Mouse (Mus musculus) A20 (cell line): ENCODE results near the gene Gnptg.

ENCODE experiments used
- DNase-seq: peaks from one replicate; pipeline ENCODE4 v3.0.0-alpha.2; 2011; ENCODE audit warnings: low read depth, low spot score

Gnptg gene

DNA sequence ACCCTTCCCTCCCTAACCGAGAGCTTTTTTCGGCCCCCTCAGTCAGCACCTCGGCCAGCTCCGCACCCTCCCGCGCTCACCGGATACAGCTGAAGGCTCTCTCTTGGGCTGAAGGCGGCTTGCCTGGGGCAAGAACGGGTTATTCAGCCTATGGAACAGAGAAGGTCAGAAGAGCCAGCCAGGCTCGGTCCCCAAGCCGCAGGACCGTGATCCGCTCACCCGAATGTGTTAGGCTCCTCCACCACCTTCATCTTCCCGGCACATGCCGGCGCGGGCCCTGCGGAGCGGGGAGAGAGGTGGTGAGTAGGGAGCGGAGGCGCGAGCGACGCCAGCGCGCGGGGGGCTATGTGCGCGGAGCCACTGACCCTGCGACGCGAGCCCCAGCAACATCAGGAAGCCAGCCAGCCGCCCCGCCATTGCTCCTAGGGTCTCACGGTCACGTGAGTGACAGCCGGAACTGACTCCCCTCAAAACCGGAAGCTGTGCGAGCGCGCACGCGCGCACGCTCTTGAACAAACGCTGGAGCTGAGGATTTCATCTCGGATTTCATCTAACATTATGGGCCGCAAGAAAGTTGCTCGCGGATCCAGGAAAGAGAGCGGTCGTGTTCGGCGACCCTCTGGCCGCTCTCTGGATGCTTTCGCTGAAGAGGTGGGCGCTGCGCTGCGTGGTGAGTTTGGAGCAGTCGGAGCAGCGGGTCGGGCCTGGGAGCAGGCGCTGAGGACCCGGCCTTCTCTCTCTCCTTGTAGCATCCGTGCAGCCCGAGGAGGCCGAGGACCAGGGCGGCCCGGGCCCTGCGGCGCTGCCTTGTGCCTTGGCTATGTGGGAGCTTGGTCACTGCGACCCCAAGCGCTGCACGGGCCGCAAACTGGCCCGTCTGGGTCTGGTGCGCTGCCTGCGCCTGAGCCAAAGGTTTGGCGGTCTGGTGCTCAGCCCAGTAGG lies at the start of gene Gnptg, which contains the start of gene Tsr3:
Gnptg (minus strand) TSS at position 430 of the 942 bp plus-strand sequence.
Tsr3 (plus strand) TSS at position 476 of the 942 bp plus-strand sequence.
- DNase-seq, result peak; percentile 92

DNA sequence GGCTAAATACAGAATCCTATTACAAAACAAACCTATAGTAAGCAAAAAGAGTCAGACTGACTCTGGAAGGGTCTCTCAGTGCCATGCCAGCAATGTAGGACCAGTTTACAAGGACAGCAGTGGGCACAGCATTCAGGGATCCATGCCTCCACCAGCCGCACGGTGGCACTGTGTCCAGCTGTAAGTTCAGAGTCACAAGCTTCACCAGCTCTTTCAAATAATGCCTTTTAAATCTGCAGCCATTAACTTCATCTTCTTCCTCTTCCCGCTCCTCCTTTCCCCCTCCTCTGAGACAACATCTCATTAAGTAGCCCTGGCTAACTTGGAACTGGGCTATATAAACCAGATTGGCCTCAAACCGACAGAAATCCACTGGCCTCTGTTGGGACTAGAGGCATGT lies 48.9 kb upstream of the Gnptg start:
- peak; percentile 74 for DNase-seq

DNA sequence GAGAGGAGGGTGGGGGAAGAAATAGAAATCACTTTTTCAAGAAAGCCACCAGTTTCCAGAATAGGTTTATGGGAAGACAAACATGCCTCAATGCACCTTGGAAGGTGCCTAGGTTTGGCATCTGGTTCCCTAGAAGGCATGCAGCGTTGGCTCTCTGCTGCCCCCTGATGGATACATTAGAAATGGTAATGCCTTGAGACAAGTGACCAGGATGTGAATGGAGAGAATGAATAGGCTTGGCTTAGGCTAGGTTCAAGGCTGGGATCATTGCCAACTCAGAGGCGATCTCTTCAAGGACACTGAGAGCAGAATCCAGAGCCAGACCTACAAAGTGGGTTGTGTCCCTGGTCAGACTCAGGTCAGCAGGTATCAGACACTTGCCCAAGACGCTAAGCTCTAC lies 45.1 kb upstream of the Gnptg start:
- DNase-seq, result peak; percentile 75

DNA sequence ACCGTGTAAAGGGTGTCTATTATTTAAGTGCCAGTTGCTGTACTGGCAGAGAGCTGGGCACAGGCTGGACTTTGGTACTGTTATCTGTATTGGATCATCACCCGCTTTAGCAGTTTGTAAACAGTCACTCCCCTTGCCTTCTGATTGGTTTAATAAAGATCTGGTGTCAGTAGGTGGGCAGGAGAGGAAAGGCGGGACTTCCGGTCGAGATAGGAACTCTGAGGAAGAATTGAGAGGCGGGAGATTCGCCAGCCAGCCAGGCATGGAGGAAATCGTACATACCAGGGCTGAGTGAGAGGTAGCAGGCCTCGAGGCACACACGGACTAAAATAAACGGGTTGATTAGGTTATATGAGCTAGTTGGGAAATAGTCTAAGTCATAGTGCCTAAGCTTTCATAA lies 42.2 kb upstream of the Gnptg start:
- DNase-seq, result peak; percentile 92

DNA sequence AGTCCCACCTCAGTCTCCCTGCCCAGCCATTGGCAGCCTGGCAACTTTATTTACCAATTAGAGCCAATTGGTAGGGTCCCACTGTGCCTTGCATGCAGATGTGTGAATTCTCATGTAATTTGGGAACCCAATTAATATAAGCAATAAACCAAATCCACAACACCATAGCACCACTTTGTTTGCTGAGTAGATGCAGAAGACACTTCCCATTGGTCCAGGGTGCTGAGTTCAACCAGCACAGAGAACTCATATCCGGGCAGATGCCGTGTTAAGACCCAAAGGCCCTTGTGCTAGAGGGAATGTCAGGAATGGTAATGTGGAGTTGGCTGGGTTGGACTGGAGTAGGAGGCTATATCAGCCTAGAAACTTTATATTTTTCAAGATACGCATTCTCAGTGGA lies 35.9 kb upstream of the Gnptg start:
- no peak for DNase-seq

DNA sequence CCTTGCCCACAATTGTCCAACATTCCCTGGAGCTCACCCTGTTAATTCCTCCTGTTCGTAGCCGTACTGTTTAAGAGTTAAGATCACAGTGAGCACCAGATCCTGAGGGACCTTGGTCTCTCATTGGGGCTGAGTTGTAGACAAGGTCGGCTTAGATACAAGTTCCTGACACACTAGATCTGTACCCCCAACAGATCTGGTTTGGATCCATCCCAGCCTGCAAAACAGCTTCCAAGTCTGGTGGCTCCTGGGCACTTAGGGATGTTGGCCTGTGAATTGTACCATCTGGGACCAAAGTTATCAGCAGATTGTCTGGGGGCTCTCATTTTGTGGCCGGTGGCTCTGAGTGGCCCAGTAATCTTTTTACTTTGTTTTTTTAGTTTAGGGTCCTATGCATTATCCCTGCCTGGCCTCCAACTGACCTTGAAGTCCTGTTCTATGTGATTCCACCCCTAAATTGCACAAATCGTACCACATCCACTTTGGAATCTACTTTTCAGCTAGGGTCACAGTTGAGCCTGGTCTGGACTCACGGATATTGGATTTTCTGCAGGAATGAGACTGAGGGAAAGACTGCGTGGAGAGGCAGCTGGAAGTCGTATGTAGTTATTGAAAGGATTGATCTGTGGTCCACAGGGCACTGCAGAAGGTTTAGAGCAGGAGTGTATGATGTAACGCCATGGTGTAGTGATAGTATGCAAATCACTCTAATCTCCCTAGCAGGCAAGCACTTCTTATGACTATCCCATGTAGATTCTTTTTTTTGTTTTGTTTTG lies 34.8 kb upstream of the Gnptg start, which contains the start of gene Ube2i:
Ube2i (minus strand) TSS at position 52 of the 776 bp plus-strand sequence.
- DNase-seq, result peak; percentile 44

DNA sequence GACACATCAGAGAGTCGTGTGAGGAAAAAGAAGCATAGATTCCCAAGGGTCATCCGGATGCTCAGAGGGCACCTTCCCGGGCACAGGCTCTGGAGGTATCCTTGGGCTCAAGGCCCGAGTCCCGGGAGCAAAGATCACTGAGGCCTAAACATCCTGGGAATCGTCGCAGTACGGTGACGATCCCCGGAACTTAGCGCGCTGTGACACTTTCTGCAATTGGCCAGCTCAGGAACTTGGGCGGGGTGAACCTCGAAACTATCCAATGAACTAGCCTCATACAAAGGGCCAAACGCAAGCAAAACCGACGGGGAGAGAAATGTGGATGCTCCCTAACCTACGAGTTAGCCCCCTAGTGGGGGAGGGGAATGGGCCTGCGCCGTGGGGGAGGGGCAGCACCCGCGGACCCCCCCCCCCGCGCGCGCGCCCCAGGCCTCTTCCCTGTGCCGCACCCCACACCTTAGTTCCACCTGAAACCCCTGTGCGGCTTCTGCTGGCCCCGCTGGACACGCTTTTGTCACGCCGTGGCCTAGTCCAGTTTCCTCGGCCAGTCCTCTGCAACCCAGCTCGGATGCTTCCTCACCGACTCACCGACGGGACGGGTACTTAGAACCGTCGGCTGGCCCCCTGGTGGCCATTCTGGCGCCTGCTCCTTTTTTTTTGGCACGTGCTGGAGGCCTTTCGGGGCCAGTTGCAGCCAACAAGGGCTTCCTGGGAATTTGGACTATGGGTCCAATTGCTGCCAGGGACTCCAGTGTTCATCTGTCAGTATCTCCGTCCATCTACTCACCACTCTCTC lies 34.0 kb upstream of the Gnptg start:
- peak; percentile 100 for DNase-seq

DNA sequence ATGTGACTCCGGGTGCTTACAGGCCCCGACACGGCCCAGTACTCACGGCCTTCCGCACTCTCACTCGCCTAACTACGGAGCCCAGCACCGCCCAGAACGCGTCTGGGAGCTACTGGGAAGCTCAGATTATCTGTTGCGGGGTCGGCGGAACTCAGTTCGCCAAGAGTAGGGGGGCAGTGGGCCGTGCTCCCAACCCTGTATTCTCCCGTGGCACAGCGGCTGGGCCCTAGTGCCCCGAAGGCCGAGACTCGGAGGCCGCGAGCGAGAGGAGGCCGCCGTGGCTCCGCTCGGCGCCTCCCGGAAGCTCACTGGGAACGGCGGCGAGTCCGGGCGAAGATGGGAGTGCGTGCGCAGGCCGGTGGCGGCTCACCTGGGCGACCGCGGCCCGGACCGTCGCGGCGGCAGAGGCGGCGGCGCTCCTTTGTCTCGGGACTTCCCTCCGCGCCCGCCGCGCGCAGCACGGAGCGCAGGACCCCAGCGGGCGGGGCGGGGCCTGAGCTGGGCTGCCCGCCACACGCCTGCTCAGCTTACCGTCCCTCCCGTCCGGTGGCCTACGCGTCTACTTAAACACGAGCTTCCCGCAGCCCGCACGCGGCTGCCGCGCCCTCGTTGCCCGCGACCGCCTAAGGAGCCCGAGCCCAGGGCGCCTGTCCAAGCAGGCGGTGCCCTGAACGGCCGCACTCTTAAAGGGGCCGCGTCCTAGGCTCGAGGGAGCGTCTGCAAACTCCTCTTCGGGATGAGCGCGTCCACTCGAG lies 33.2 kb upstream of the Gnptg start:
- DNase-seq, result peak; percentile 99

DNA sequence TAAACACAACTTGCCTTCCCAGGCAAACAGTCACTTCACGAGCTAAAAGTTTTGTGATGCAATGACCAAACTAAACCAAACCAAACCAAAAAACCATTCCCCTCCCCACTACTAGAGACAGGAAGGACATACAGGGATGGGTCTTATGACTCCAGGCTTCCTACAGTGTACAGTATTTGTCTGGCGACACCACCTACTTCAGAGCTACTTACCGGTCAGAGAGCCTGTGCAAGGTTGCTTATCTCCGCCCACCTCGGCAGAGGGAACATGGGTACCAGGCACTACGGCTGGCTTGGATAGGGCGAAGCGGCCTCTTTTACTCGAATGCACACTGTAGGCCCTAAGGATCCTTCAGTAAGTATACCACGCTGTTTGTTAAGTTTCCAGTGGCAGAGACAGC lies 32.4 kb upstream of the Gnptg start:
- peak; percentile 59 for DNase-seq

DNA sequence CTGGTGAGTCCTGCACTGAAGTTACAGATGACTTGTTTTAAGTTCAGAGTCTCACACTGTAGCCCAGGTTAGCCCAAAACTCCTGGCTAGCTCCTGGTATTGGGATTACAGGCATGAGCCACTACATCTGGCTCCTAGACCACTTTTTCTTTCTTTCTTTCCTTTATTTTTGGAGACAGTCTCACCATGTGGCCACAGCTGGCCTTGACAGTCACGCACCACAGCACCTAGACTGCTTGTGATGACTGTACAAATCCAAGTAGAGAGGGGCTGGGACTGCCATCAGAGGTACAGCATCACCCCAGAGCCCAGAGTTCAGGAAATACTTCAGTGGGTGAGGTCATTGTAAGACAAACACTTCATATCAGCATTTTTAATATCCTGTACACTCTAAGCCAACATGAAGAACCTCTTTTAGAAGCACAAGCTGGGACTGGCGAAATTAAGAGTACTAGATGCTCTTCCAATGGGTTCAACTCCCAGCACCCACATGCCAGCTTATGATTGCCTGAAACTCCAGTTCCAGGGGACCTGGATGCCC lies 30.9 kb upstream of the Gnptg start:
- DNase-seq, result peak; percentile 30

DNA sequence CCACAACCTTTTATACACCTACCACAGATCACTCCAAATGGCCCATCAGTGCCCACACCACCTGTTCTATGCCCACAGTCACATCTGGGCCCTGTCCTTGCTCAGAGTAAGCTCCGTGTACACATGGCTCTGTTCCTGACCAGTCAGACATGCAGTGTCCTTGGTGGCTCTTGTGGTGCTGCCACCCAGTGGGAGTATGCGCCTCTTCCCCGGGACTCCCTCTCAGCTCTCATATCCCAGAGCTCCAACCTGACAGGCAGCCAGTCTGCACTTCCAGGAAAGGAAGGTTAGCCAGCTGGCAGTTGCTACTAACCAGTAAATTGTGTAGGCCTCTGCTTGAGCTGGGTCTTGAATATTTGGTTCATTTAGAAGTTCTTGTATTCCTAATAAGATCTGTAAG lies 24.5 kb upstream of the Gnptg start:
- no peak for DNase-seq

DNA sequence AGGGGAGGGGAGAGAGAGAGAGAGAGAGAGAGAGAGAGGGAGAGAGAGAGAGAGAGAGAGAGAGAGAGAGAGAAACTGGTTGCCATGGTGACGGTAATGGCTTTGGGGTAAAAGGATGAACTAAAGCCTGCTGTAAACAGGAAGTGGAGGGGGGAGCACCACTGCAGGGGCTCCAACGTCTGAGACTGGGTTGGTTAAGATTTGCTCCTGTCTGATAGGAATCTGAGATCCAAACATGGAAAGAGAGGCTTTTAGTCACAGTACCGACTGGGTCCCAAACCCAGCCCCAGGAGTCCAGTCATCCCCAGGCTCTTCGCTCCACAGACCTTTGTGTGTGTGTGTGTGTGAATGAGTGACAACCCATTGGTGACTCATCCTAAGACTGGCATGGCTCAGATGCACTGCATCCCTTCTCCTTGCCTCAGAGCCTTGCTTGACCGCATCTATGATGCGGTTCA lies 17.9 kb upstream of the Gnptg start:
- peak; percentile 65 for DNase-seq

DNA sequence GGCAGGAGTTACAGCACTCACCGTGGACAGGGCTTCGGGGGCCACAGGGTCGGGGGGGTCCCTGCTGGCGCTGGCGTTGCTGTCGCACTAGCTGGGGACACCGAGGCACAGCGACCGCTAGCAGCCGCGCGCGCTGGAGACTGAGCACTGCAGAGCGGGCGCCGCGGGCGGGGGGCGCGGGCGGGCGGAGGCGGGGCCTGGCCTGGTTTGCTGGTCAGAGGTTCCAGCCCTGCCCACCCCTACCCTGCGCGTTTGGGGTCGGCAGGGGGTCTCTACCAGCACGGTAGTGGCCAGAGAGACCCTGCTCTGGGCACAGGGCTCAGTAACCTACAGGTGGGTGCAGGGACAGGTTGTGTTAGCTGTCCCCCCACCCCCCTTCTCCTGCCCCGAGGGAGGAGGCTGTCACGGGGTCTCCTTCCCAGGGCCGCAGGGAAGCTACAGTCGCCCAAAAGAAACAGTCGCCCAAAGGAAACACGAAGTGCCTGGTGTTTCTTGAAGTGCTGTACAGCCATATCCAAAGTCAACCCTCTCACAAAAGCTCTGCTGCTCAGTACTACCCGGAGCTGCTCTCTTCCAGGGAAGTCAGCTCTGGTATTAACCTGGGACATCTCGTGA lies 16.3 kb upstream of the Gnptg start, which contains the start of gene Baiap3:
Baiap3 (minus strand) TSS at position 225 of the 615 bp plus-strand sequence.
- no peak for DNase-seq

DNA sequence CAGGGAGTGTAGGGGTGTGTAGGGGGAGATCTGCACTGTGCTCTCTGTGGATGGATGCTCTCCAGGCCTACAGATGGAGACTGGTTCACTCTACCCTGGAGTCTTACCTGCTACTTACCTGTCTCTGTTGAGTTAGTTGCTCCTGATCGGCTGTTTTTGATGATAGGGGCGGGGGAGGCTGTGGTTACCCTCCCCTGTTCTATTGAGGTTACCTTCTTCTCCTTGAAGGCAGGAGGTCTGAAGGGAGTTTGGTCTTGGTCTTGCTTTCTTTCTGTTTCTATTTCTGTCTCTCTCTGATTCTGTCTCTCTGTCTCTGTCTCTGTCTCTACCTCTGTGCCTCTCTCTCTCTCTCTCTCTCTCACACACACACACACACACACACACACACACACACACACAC lies 15.2 kb upstream of the Gnptg start:
- no peak for DNase-seq

DNA sequence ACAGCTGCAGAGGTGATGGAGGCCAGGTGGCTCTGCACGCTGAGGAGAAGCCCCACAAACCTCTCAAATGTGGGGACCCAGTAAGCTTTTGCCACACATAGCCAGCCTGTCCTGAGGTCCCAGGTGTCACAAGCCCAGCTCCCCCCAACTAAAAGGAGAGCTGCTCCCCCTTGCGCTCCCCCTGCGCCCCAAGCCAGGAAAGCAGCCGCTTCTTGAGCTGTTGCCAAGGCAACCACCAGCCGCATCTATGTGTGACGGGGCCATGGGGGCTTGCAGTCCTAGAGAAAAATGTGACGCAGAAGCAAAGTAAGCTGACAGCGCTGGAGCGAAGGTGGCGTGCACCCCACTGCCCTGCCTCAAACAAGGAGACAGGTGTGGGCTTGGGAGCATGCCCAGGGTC lies 13.8 kb upstream of the Gnptg start:
- DNase-seq, result no peak

DNA sequence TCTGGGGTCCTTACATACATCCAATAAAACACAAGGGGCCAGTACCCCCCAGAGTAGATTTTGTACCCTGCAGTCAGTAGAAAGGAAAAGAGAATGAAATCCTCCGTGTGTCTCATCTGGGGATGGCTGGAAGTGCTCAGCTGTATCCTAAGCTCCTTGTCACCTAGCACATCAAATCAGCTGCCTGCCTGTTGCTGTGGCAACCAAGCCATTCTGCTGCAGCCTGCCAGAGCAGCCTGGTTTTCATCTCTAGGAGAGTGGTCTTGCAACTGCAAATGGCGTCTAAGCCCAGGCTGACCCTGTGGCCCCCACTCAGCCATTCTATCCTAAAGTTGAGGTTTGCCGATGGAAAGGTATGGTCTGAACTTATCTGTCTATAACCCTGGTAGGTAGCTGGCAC lies 12.7 kb upstream of the Gnptg start:
- DNase-seq, result no peak

DNA sequence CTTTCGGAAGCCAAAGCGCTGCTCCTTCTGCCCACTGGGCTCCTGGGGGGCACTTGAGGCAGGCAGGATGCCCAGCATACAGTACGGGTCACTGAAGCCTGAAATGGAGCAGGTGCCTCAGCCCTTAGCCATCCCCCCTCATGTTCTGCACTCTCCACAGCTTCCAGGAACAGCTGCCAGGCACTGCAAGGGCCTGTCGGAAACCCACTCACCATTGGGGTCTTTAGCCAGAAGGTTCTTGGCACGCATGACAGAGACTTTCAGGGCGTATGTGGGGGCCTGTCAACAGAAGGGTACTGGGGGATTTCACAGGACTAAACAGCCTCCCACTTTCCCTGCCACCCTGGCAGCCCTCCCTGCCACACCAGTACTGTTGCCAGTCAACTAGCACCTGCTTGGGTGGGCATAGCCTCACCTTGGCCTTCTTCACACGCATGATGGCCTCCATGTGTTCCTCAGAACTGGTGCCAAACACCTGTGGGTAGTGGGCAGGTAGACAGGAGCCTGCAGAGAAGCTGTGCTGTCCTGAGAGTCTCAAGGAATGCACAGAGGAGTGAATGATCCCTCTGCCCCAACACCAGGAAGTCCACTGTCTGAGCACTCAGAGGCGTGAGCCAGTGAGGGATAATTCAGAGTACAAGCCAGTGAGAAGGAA lies 10.4 kb upstream of the Gnptg start:
- no peak for DNase-seq

DNA sequence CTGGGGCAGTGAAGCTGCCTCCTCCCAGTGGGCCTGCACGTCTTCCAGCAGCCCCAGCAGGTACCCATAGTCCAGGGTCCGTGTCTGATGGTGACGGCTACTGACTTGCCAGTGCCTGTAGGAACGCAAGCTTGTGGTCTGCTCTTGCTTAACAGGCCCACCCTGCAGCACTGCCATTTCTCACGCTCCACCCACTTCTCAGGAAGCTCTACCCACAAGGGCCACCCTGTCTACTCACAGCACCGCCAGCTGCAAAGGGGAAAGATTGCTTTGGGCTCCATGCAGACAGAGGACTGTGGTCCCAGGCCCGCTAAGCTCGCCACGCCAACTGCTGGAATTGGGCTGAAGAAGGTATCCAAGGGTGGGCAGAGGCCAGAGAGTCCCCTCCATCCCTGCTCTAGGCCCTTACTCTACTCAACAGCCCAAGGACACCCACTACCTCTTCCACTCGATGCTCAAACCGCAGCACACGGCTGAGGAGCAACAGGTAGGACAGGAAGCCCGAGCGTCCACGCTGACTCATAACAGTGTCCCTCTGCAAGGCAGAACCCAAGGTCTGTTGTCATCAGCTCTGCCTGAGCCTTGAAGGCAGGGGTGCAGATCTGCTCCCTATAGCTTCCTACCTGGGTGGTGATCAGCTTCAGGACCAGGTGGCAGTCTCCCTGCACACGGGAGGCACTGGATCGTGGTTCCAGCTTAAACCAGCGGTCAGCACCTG lies 8.3 kb upstream of the Gnptg start:
- DNase-seq, result no peak

DNA sequence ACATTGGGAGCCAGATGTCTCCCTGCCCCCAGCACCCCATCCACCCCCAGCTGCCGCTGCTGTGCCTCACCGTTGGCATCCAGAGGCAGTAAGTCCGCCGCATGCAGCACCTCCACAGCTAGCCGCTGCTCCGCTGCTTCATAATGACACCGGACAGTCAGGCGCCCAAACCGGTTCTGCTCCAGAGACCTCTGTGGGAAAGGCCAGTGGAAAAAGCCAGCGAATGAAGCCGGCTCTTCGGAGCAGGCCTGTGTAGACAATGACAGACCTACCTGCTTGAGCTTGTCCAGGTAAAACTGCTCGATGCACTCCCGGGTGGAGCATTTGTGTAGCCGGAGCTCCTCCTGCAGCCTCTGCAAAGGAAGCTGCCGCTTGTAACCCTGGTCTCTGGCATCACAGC lies 4.3 kb upstream of the Gnptg start:
- DNase-seq, result no peak
